Mouse (Mus musculus) A20 (cell line): ENCODE data around the gene Mylip.

ENCODE experiments used
- DNase-seq: peaks from one replicate; pipeline ENCODE4 v3.0.0-alpha.2; 2011; ENCODE audit warnings: low read depth, low spot score

Mylip gene

DNA sequence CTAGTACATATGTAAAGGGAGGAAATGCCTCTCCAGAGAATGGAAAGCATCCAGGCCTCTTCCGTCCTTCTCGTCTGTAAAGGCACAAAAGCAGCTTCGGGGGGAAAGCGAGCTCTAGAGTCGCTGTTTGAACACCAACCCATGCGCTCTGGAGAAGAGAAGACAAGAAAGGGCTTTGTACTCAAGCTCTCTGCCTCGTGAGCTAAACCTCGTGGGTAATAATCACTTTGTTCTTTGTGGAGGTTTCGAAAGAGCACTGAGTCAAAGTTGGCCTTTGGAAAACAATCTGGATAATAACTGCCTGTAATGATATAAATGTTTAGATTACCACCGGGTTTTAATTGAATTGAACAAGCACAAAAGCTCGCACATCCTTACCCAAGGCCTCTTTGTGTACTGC is 39.7 kb downstream of the Mylip start:
- DNase-seq: no peak

DNA sequence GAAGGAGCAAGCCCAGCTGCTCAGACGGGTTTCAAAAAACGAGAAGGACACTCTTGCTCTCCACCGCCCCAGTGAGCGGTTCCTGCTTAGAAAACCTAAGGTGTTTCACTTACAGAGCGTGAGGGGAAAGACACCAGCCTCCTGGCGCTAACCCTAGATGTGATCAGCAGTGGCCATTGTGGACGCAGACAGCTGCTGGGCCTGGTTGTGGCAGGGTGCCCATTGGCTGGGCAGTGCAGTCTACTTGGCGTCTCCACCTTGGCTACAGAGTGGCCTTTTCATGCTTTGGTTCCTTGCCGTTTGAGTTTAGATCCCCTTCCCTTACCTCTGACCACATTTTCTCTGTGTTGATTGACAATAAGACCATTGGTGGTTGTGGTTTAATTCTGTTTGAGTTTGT is 47.6 kb downstream of the Mylip start:
- no peak for DNase-seq

DNA sequence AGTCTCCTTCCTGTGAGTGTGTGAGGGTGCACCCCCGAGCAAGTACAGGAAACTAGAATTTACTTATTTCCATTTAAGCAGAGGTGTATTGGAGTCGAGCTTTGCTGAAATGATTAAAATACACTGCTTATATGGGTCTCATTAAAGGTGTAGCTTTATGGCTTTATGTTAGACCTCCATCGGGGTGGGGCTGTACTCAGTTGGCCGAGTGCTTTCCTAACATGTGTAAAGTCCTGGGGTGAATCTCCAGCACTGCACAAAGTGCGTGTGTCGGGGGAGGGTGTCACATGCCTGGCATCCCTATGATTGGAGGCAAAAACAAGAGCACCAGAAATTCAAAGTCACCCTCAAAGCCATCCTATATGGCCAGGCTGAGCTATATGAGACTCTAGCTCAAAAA is 49.3 kb downstream of the Mylip start:
- no peak for DNase-seq

DNA sequence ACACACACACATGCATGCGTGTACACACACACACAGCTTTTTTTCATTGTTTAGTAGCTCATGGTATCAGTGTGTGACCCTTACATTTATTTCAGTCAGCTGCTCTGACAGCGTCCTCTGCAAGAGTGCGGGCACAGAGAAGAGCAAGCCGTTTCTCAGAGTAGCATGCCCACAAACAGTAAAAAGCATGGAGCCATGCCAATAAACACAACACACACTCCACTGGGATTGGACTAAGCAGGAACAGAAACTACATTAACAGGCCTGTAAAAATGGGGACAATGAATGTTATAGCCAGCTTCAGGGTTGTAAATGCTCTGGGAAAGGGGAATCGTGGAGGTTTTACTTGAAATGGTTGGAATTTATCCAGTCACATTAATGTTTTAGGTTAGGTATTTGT is 50.7 kb downstream of the Mylip start:
- no peak for DNase-seq

- peak; percentile 67 for DNase-seq
These were observed 52.9 kb downstream of the Mylip start for GRCm38 (mm10) chr13:45442451-45442850.

DNA sequence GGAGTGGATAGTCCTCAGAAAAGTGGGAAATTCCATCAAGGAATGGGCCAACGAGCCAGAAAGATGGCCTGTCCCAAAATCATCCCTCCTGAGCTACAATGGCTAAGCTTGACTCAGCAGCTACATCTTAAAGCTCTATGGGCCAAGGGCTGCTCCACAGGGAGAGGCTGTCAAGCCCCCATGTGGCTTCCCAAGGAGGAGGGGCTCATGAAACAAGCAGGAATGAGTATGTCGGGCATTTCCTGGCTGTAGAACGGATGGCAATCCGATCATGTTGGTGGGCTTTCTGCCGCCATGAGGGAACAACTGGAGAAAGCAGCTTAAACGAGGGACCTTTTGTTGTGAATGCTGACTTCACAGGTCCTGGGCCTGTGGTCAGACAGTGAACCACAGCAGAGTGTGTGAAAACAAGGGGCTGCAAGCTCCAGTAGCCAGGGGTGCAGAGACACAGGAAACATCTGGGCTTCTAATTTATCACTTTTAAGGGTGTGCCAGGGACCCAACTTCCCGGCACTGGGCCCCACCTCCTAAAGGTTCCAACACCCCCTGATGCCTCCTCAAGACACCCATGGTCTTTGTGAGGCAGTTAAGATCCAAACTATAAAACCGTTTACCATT is 53.5 kb downstream of the Mylip start:
- peak; percentile 85 for DNase-seq

GRCm38 (mm10) chr13:45444220-45444619 is 54.7 kb downstream of the Mylip start:
- DNase-seq: peak; percentile 20

DNA sequence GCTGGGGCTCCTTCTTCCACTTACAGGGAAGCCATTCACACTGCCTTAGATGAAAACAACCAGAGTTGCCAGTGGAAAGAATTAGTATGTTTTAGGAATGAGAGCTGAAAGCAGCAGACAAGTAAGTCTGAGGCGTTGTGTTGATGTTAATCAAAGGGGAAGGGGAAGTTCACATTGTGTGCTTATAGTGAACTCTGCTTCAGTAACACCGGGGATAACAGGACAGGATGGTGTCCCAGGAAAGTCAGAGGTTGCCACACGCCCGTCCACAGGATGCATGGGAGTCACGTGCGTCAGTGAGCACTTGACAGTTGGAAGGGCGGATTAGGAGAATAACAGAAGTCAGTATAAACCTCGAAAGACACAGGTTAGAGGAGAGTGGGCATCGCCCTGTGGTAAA is 55.1 kb downstream of the Mylip start:
- DNase-seq: peak; percentile 20

- no peak for DNase-seq
These were observed 57.1 kb downstream of the Mylip start for GRCm38 (mm10) chr13:45446636-45447035.

DNA sequence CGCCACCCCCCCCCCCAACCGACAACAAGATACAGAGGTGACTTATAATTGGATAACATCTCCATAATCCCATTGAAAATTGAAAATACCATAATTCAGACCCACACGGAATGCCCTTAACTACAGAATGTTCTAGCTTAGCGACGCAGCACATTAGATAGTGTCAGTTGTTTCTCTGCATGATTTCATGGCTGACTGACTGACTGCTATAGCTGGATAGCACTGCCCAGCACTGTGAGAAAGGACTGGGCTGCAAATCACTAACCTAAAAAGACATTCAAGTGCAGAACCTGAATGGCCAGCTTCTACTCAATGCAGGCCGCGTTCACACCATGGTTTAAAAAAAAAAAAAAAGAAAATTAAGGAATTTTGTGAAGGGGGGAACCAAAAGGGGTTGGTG is 62.9 kb downstream of the Mylip start:
- no peak for DNase-seq

GRCm38 (mm10) chr13:45453033-45453432 is 63.5 kb downstream of the Mylip start:
- DNase-seq: no peak

- DNase-seq: peak; percentile 32
These were observed 64.5 kb downstream of the Mylip start for GRCm38 (mm10) chr13:45454044-45454443.

- DNase-seq: no peak
These were observed 65.1 kb downstream of the Mylip start for GRCm38 (mm10) chr13:45454641-45455040.

DNA sequence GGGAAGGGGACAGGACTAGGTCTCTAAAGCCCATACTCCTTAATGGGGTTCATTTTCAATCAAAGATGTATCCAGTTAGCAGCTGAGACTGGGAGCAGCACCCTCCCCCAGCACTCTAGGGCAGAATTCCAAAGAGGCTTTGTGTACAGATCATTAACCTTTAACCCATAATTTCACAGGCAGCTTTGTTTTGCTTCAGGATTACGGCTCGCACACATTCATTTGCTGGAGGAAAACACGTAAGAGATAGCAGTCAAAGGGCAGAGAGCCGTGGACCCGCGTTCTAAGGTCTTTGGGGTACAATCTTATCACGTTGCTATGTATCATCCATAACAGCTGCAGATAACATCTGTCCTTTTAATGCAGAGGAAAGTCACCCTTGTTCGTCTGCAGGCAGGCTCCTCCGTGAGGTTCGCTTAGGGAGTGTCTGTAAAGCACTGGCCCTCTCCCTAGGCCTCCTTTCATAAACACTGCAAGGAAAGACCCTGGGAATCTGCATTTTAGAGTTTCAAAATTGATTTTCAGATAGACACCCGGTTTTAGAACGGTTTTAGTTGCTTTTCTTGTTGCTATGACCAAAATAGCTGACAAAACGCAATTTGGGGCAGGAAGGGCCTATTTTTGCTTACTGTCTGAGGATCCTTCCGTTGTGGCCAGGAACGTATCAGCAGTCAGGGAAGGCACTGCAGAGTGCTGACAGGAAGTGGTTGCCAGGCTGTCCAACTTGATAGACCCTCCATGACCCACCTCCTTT is 65.7 kb downstream of the Mylip start:
- no peak for DNase-seq

DNA sequence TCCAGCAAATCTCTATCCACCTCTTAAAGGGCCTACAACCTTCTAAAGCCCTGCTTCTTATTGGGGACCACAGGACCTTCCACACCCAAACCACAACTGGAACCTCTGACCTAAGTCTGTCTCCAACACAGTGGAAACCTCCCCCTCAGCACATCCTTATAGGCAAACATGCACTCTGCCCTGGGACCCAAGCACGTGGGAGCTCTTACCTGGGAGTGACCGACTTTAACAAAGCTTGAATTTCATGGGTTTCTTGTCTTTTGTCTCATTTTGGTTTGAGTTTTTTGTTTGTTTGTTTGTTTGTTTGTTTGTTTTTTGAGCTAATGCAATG is 66.3 kb downstream of the Mylip start:
- no peak for DNase-seq

- no peak for DNase-seq
These were observed 67.9 kb downstream of the Mylip start for GRCm38 (mm10) chr13:45457459-45457858.

- DNase-seq: no peak
These were observed 70.6 kb downstream of the Mylip start for GRCm38 (mm10) chr13:45460177-45460576.

- no peak for DNase-seq
These were observed 71.9 kb downstream of the Mylip start for GRCm38 (mm10) chr13:45461370-45461958.
